Mouse (Mus musculus): Measurements from ENCODE around the gene Nrp1. TPM values are rescaled to one million over a fixed set of nuclear protein-coding genes. Genes with fewer than 3 reads are reported as not detected.

The Nrp1 gene
- polyA plus RNA-seq, 1 experiment from 2014 or later = 82.9 TPM

DNA sequence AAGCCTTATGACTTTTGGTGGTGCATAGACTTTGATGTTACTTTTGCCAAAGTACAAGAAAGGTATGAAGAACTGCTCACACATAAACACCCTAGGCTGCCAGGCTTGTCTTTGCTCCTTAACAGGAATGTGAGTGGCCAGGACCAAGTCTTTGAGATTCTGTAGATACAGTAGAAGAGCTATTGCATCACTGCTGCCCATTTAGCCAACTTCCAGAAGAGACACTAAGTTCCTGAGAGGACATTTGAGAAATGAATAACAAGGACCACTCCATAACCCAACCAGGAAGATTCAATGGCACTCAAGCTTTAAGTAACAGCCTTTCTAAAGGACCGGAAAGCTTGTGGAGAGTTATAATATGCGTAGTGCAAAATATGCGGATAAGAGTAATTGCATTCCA, 88.9 kb downstream of the Nrp1 start:
- no peak for ATAC-seq
- H3K27me3 ChIP-seq (replicated peaks; ENCODE audit: control insufficient read depth, insufficient read depth, low read length) = no peaks in the 10 kb centered on the region
- no peak overlapping the region for H3K27ac ChIP-seq (ENCODE audit: low read depth, low read length)
- no peak overlapping the region for H3K9ac ChIP-seq (ENCODE audit: low read depth, low read length)
- H3K9me3 ChIP-seq (ENCODE audit: control insufficient read depth, low read length) = no peaks in the 10 kb centered on the region
- H3K4me1 ChIP-seq (ENCODE audit: control insufficient read depth, insufficient read depth, low read depth, low read length) = peaks cover 5% of the 10 kb centered on the region
- WGBS = 97% methylated on average over 3 of the region's 3 CpGs
- H3K36me3 ChIP-seq (ENCODE audit: control insufficient read depth, insufficient read depth, low read length) = 0 out of 2 replicates have a peak, but pooled peaks cover 2% of the 10 kb centered on the region
- no peak overlapping the region for H3K4me3 ChIP-seq (ENCODE audit: low read length)
- H3K4me2 ChIP-seq (ENCODE audit: low read length) = no peak overlapping the region

DNA sequence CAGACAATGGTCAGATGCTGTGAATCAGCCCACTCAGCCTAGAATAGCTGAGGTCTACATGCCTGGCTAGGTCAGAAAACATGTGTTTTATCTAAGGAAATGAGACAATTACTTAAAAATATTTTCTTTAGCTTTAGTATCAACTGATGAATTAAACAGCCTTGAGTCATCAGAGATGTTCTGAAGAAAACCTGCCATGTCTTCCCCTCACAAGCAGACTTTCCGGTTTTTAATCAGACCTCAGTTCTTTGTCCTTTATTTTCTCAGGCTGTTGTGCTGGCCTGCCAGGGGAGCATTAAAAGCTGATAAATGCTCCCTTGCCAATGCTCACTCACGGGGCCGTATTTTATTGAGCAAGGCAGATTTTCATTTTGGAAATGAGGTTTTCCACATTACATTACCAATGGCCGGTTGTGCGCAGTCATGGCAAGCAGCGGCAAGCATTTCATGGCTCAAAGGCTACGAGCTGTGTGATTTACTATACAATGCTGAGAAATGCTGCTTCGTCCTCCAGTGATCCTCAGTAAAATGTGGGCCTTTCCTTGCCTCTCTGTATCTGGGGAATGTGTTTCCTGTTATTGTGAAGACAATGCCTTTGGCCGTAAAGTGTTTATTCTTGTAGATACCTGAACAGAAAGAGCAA, 92.1 kb downstream of the Nrp1 start:
- H3K4me1 ChIP-seq (ENCODE audit: control insufficient read depth, insufficient read depth, low read depth, low read length) = peaks cover 5% of the 10 kb centered on the region
- peak; percentile 45; the same call in 1 of the 2 replicates for ATAC-seq
- H3K9ac ChIP-seq (ENCODE audit: low read depth, low read length) = peak overlapping the region; percentile 27; the same call in 1 of the 2 replicates

DNA sequence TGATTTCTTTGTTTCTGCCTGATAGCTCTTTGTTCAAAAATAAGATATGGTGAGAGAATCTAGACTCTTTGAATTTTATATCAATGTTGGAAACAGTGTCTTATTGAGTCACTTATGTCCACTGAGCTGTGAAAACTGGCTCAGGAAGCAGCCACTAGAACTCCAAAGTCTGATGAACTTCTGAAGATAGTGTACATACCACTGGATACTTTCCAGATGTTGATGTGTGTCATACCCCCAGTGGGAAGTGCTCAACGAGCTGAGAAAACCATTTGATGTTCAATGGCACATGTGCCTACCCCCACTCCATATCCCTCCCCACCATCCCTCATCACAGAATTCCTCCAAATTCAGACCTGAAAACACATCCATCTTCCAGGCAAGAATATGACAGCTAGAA, 92.7 kb downstream of the Nrp1 start:
- ATAC-seq = no peak
- Histone ChIP-seq H3K36me3 (ENCODE audit: control insufficient read depth, insufficient read depth, low read length) (0 out of 2 replicates have a peak, but pooled peaks cover 2% of the 10 kb centered on the region), H3K4me3 (ENCODE audit: low read length) (no peak overlapping the region), H3K27me3 (replicated peaks; ENCODE audit: control insufficient read depth, insufficient read depth, low read length) (no peaks in the 10 kb centered on the region), H3K9me3 (ENCODE audit: control insufficient read depth, low read length) (no peaks in the 10 kb centered on the region), H3K9ac (ENCODE audit: low read depth, low read length) (no peak overlapping the region), H3K4me1 (ENCODE audit: control insufficient read depth, insufficient read depth, low read depth, low read length) (peaks cover 5% of the 10 kb centered on the region), H3K4me2 (ENCODE audit: low read length) (no peak overlapping the region), H3K27ac (ENCODE audit: low read depth, low read length) (no peak overlapping the region; the same call in 1 of the 2 replicates)
- 58% methylated on average over 1 of the region's 1 CpGs for WGBS

More for the DNA sequence above, 92.1 kb downstream of the Nrp1 start:
- no peak overlapping the region for H3K4me3 ChIP-seq (ENCODE audit: low read length)
- WGBS = 37% methylated on average over 9 of the region's 9 CpGs
- H3K4me2 ChIP-seq (ENCODE audit: low read length) = no peak overlapping the region
- no peaks in the 10 kb centered on the region for H3K27me3 ChIP-seq (replicated peaks; ENCODE audit: control insufficient read depth, insufficient read depth, low read length)
- 0 out of 2 replicates have a peak, but pooled peaks cover 2% of the 10 kb centered on the region for H3K36me3 ChIP-seq (ENCODE audit: control insufficient read depth, insufficient read depth, low read length)
- H3K27ac ChIP-seq (ENCODE audit: low read depth, low read length) = peak overlapping the region; percentile 59
- no peaks in the 10 kb centered on the region for H3K9me3 ChIP-seq (ENCODE audit: control insufficient read depth, low read length)

DNA sequence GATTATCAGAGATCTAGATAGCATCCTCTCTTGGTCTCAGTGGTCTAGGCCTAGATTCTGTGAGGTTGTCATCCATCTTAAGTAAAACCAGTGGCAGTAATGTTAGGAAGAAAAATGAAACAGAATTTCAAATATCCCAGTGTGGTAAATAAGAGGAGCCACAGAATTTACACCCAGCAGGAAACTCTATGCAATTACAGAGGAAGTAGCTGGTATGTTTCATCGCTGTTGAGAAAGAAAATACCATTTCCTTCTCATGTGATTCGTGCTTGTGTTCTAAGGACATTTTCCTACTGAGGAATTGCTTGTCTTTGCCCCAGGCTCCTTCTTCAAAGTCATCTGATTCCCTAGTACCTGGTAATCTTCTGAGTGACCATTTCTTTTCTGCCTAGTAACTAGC, 95.1 kb downstream of the Nrp1 start:
- 54% methylated on average over 2 of the region's 2 CpGs for WGBS
- no peaks in the 10 kb centered on the region for H3K36me3 ChIP-seq (ENCODE audit: control insufficient read depth, insufficient read depth, low read length)
- H3K9ac ChIP-seq (ENCODE audit: low read depth, low read length) = no peak overlapping the region
- H3K9me3 ChIP-seq (ENCODE audit: control insufficient read depth, low read length) = no peaks in the 10 kb centered on the region
- H3K4me3 ChIP-seq (ENCODE audit: low read length) = no peak overlapping the region
- H3K4me1 ChIP-seq (ENCODE audit: control insufficient read depth, insufficient read depth, low read depth, low read length) = peaks cover 5% of the 10 kb centered on the region
- no peaks in the 10 kb centered on the region for H3K27me3 ChIP-seq (replicated peaks; ENCODE audit: control insufficient read depth, insufficient read depth, low read length)
- ATAC-seq = no peak
- H3K27ac ChIP-seq (ENCODE audit: low read depth, low read length) = no peak overlapping the region
- H3K4me2 ChIP-seq (ENCODE audit: low read length) = no peak overlapping the region

DNA sequence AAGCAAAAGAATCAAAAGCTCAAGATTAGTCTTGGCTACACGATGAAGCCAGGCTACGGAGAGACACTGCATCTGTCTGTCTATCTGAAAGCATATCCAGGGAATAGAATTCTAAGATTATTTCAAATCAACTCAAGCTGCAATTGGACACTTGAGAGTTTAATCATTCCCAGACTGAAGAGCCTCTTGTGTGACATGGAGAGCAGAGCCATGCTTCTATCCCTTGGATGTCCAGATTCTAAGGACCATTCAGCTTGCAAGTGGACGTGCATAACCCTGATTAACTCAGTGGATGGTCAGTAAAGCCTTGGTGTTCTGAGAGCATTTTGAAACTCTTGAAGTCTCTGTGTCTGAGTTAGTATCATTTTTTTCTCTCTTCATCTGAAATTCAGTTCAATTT, 95.6 kb downstream of the Nrp1 start:
- 83% methylated on average over 3 of the region's 3 CpGs for WGBS
- ATAC-seq = no peak
- no peak overlapping the region for H3K4me3 ChIP-seq (ENCODE audit: low read length)
- peaks cover 5% of the 10 kb centered on the region for H3K4me1 ChIP-seq (ENCODE audit: control insufficient read depth, insufficient read depth, low read depth, low read length)
- H3K27ac ChIP-seq (ENCODE audit: low read depth, low read length) = no peak overlapping the region
- no peaks in the 10 kb centered on the region for H3K27me3 ChIP-seq (replicated peaks; ENCODE audit: control insufficient read depth, insufficient read depth, low read length)
- no peak overlapping the region for H3K9ac ChIP-seq (ENCODE audit: low read depth, low read length)
- H3K9me3 ChIP-seq (ENCODE audit: control insufficient read depth, low read length) = no peaks in the 10 kb centered on the region
- H3K36me3 ChIP-seq (ENCODE audit: control insufficient read depth, insufficient read depth, low read length) = no peaks in the 10 kb centered on the region
- no peak overlapping the region for H3K4me2 ChIP-seq (ENCODE audit: low read length)

DNA sequence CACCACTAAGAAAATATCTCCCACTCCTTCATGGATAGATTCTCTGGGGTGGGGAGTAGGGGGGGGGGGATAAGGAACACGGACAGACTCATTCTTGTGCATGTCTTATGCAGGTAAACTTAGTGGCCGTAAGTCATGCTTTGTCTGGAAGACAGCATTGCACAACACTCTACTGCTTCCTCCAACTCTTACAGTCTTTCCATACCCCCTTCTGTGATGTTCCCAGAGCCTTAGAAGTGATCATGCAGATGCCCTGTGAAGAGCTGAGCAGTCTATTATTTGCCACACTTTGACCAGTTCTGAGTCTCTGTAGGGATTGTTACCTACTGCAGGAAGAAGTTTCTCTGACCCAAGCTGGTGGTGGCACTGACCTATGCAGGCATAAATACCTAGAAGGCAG, 98.9 kb downstream of the Nrp1 start:
- H3K27me3 ChIP-seq (replicated peaks; ENCODE audit: control insufficient read depth, insufficient read depth, low read length) = no peaks in the 10 kb centered on the region
- H3K4me2 ChIP-seq (ENCODE audit: low read length) = no peak overlapping the region
- ATAC-seq = no peak
- peaks cover 11% of the 10 kb centered on the region for H3K36me3 ChIP-seq (ENCODE audit: control insufficient read depth, insufficient read depth, low read length)
- no peak overlapping the region for H3K27ac ChIP-seq (ENCODE audit: low read depth, low read length)
- H3K4me1 ChIP-seq (ENCODE audit: control insufficient read depth, insufficient read depth, low read depth, low read length) = no peaks in the 10 kb centered on the region
- H3K4me3 ChIP-seq (ENCODE audit: low read length) = no peak overlapping the region
- 89% methylated on average over 2 of the region's 2 CpGs for WGBS
- H3K9me3 ChIP-seq (ENCODE audit: control insufficient read depth, low read length) = no peaks in the 10 kb centered on the region
- no peak overlapping the region for H3K9ac ChIP-seq (ENCODE audit: low read depth, low read length)

DNA sequence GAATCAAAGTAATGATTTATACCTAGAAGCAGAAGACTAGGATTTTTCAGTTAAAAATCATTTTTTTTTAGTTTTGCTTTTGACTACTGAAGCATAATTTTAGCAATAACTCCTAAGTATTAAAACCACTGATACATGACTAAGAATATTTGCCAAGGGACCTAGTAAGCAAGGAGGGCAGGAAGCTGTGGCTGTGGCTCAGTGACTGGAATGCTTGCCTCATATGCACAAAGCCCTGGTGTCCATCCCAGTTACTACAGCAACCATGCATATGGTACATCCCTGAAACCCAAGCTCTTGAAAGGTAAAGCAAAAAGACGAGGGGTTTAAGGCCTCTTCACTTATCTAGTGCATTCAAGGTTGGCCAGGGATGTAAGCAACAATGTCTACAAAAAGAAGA, 101.3 kb downstream of the Nrp1 start:
- no peak for ATAC-seq
- no peak overlapping the region for H3K4me2 ChIP-seq (ENCODE audit: low read length)
- H3K27me3 ChIP-seq (replicated peaks; ENCODE audit: control insufficient read depth, insufficient read depth, low read length) = no peaks in the 10 kb centered on the region
- H3K4me3 ChIP-seq (ENCODE audit: low read length) = no peak overlapping the region
- H3K36me3 ChIP-seq (ENCODE audit: control insufficient read depth, insufficient read depth, low read length) = peaks cover 11% of the 10 kb centered on the region
- H3K4me1 ChIP-seq (ENCODE audit: control insufficient read depth, insufficient read depth, low read depth, low read length) = no peaks in the 10 kb centered on the region
- 59% methylated on average over 1 of the region's 1 CpGs for WGBS
- no peaks in the 10 kb centered on the region for H3K9me3 ChIP-seq (ENCODE audit: control insufficient read depth, low read length)
- H3K27ac ChIP-seq (ENCODE audit: low read depth, low read length) = no peak overlapping the region
- H3K9ac ChIP-seq (ENCODE audit: low read depth, low read length) = no peak overlapping the region

DNA sequence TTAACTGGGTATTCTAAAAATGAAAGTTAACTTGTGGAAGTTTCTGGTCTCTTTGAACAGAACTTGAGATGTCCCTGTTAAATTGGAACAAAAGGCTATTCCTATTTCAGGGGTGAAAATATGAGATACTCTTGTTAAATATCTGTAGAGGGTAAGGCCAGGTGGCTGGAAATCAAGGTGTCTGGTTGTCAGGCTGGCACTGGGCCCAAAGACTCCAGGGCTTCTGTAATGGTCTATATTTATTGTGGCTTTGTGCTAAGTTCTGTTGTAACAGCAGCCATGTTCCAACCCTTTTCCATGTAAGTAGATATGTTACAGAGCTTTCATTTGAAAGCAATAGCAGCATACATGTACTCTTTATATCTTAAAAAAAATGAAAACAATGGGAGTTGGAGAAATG, 103.3 kb downstream of the Nrp1 start:
- H3K9ac ChIP-seq (ENCODE audit: low read depth, low read length) = no peak overlapping the region
- H3K4me3 ChIP-seq (ENCODE audit: low read length) = no peak overlapping the region
- H3K27me3 ChIP-seq (replicated peaks; ENCODE audit: control insufficient read depth, insufficient read depth, low read length) = no peaks in the 10 kb centered on the region
- H3K27ac ChIP-seq (ENCODE audit: low read depth, low read length) = no peak overlapping the region
- H3K9me3 ChIP-seq (ENCODE audit: control insufficient read depth, low read length) = no peaks in the 10 kb centered on the region
- no peak for ATAC-seq
- H3K4me2 ChIP-seq (ENCODE audit: low read length) = no peak overlapping the region
- H3K36me3 ChIP-seq (ENCODE audit: control insufficient read depth, insufficient read depth, low read length) = peaks cover 11% of the 10 kb centered on the region
- no peaks in the 10 kb centered on the region for H3K4me1 ChIP-seq (ENCODE audit: control insufficient read depth, insufficient read depth, low read depth, low read length)

DNA sequence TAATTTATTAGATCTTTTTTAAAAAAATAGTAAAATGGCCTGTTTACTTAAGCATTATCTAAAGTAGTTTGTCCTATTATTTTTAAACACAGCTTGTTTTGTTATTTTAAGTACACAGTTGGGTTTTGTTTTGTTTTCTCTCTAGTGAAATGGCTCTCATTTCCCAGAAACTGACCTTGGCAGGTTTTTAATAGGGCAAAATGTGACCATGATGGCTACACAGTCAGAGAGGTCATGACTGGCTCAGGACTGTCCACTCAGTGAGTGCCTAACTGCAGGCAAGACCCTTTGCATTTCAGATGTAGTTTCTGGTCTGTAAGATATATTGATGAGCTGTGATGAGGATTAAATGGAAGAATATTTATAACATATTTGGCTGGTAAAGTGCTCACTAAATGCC, 104.8 kb downstream of the Nrp1 start:
- no peak overlapping the region for H3K4me3 ChIP-seq (ENCODE audit: low read length)
- no peaks in the 10 kb centered on the region for H3K27me3 ChIP-seq (replicated peaks; ENCODE audit: control insufficient read depth, insufficient read depth, low read length)
- no peak overlapping the region for H3K27ac ChIP-seq (ENCODE audit: low read depth, low read length)
- H3K9me3 ChIP-seq (ENCODE audit: control insufficient read depth, low read length) = no peaks in the 10 kb centered on the region
- ATAC-seq = no peak
- peaks cover 11% of the 10 kb centered on the region for H3K36me3 ChIP-seq (ENCODE audit: control insufficient read depth, insufficient read depth, low read length)
- H3K4me2 ChIP-seq (ENCODE audit: low read length) = no peak overlapping the region
- no peaks in the 10 kb centered on the region for H3K4me1 ChIP-seq (ENCODE audit: control insufficient read depth, insufficient read depth, low read depth, low read length)
- H3K9ac ChIP-seq (ENCODE audit: low read depth, low read length) = no peak overlapping the region

Data from hindbrain, embryonic 16.5 days (tissue).